In genomic region chr11:88842315-88842975, GRCm38 (mm10) we compare ENCODE assay signal across 19 mouse cellular contexts. TPM values are rescaled to one million over a fixed set of nuclear protein-coding genes. Genes with fewer than 3 reads are reported as not detected.
DNase-seq lines count a peak whose midpoint lies in the region; ATAC-seq and TF ChIP-seq lines count a peak whose summit lies in the region.
"Had no signal": no experiment of that assay in that cellular context is flagged by ENCODE, and none has a peak within 500 bp of the region (broad histone marks: within the 10 kb centered on the region; RNA-seq: fewer than 3 reads in every experiment).

No protein-coding gene starts in this region.

- 88% methylated on average over 13 of the region's 13 CpGs for WGBS in heart, embryonic 13.5 days

- no peak overlapping the region for H3K9ac ChIP-seq in heart, embryonic 13.5 days
- H3K9ac ChIP-seq: embryonic facial prominence, embryonic 13.5 days; forebrain, embryonic 12.5 days; hindbrain, embryonic 14.5 days had no signal

- no peak overlapping the region for H3K4me2 ChIP-seq in heart, embryonic 13.5 days
- H3K4me2 ChIP-seq: embryonic facial prominence, embryonic 13.5 days; forebrain, embryonic 12.5 days; hindbrain, embryonic 14.5 days had no signal

- H3K4me1 ChIP-seq in heart, embryonic 13.5 days, result peaks cover 66% of the 10 kb centered on the region
- H3K4me1 ChIP-seq in E14TG2a.4 (replicated peaks; ENCODE audit: low read depth, low read length), result peaks cover 98% of the 10 kb centered on the region
- peaks cover 11% of the 10 kb centered on the region for H3K4me1 ChIP-seq in brown adipose tissue, adult 24 weeks (ENCODE audit: control insufficient read depth, insufficient read depth, insufficient read length, low read length)
- H3K4me1 ChIP-seq: forebrain, embryonic 12.5 days had no signal

- H3K4me3 ChIP-seq in heart, embryonic 13.5 days, result no peak overlapping the region
- H3K4me3 ChIP-seq in E14TG2a.4 (replicated peaks; ENCODE audit: low read length), result peak overlapping the region; percentile 55
- H3K4me3 ChIP-seq in brown adipose tissue, adult 24 weeks (ENCODE audit: insufficient read depth, low read depth, low read length), result no peak overlapping the region
- H3K4me3 ChIP-seq: embryonic facial prominence, embryonic 13.5 days; forebrain, embryonic 12.5 days; hindbrain, embryonic 10.5 days had no signal

- no peaks in the 10 kb centered on the region for H3K9me3 ChIP-seq in heart, embryonic 13.5 days
- H3K9me3 ChIP-seq in E14TG2a.4 (ENCODE audit: low read length), result no peaks in the 10 kb centered on the region
- H3K9me3 ChIP-seq: embryonic facial prominence, embryonic 13.5 days; forebrain, embryonic 12.5 days; hindbrain, embryonic 10.5 days had no signal

- ATAC-seq in heart, embryonic 13.5 days (ENCODE audit: extremely low read depth, insufficient number of reproducible peaks, low FRiP score, low TSS enrichment), result no peak
- ATAC-seq: forebrain, embryonic 16.5 days; intestine, embryonic 16.5 days; Patski had no signal

- H3K27ac ChIP-seq in heart, embryonic 13.5 days (replicated peaks), result peak overlapping the region; percentile 88
- peak overlapping the region; percentile 81; the same call in 1 of the 2 replicates for H3K27ac ChIP-seq in brown adipose tissue, adult 24 weeks (replicated peaks; ENCODE audit: low read depth, low read length)
- H3K27ac ChIP-seq: embryonic facial prominence, embryonic 13.5 days; forebrain, embryonic 12.5 days; hindbrain, embryonic 14.5 days had no signal

- TF ChIP-seq CTCF in E14TG2a.4 (conservative IDR thresholded peaks at IDR 0.05; ENCODE audit: low read length), result no peak

- peaks cover 58% of the 10 kb centered on the region for H3K36me3 ChIP-seq in heart, embryonic 13.5 days
- peaks cover 88% of the 10 kb centered on the region for H3K36me3 ChIP-seq in E14TG2a.4 (ENCODE audit: insufficient read depth, low read length)

- DNase-seq in heart, adult 11 months, result no peak
- DNase-seq in ES-CJ7 (ENCODE audit: low read depth, low spot score) (peak; percentile 80), adipocyte (ENCODE audit: low spot score) (no peak)
- DNase-seq: adrenal gland, postnatal 10 days; cerebellum, adult 11-12 months; cerebellum, adult 9-10 months; cerebellum, postnatal 36 days; gastrocnemius, postnatal 14 days; kidney, adult 8-10 months had no signal

- no peaks in the 10 kb centered on the region for H3K27me3 ChIP-seq in heart, embryonic 13.5 days (replicated peaks)
- no peaks in the 10 kb centered on the region for H3K27me3 ChIP-seq in E14TG2a.4 (ENCODE audit: insufficient read depth, low read length)
- H3K27me3 ChIP-seq: embryonic facial prominence, embryonic 13.5 days; forebrain, embryonic 12.5 days; Patski had no signal

RNA-seq across cellular contexts. Expression of gene Akap1, which starts 21.9 kb away (rescaled TPM):
- 31.4 and 33.7 TPM in 2 replicates for polyA plus RNA-seq in heart, embryonic 13.5 days (2015; fragmentation: Nextera tagmentation; extraction: Ambion mirVana)
- polyA plus RNA-seq in brown adipose tissue, adult 24 weeks (2012; ENCODE audit: insufficient read depth, insufficient read length, missing spikeins), result 102 and 114 TPM in 2 replicates
